In the genomic region with DNA sequence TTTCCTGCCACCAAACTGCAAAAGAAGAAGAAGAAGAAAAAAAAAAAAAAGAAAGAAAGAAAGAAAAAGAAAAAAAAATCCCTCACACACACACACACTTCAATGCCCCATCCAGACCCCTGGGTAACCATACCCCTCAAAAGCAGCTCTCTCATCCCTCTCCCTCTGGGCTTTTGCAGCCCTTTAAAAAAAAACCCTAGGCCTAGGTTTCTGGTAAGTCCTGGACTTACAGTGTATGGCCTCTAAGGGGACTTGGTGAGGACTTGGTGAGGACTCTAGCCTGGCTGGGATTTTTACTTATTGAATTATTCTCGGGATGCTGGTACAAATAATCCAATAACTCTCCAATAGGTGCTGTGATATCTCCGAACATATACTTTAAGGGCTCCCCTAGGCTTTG, we compare ENCODE assay signal across 8 mouse cellular contexts. TPM values are rescaled to one million over a fixed set of nuclear protein-coding genes. Genes with fewer than 3 reads are reported as not detected.
DNase-seq lines count a peak whose midpoint lies in the region; ATAC-seq lines count a peak whose summit lies in the region.

No protein-coding gene starts in this region.

- peak overlapping the region; percentile 57 for H3K4me2 ChIP-seq in hindbrain, embryonic 14.5 days (replicated peaks)

- H3K27ac ChIP-seq in brown adipose tissue, adult 24 weeks (replicated peaks; ENCODE audit: low read depth, low read length), result no peak overlapping the region
- H3K27ac ChIP-seq in hindbrain, embryonic 14.5 days, result no peak overlapping the region
- H3K27ac ChIP-seq in midbrain, embryonic 10.5 days (replicated peaks), result peak overlapping the region; percentile 82; the same call in 1 of the 2 replicates

- no peak for ATAC-seq in hindbrain, embryonic 14.5 days (ENCODE audit: low FRiP score)

- no peaks in the 10 kb centered on the region for H3K9me3 ChIP-seq in hindbrain, embryonic 14.5 days (ENCODE audit: control insufficient read depth, low read length)
- no peaks in the 10 kb centered on the region for H3K9me3 ChIP-seq in midbrain, embryonic 10.5 days (replicated peaks)

- H3K9ac ChIP-seq in hindbrain, embryonic 14.5 days, result peak overlapping the region; percentile 49; the same call in 1 of the 2 replicates

- 0 out of 2 replicates have a peak, but pooled peaks cover 3% of the 10 kb centered on the region for H3K27me3 ChIP-seq in hindbrain, embryonic 14.5 days (ENCODE audit: control insufficient read depth, insufficient read depth, low read length)
- H3K27me3 ChIP-seq in midbrain, embryonic 10.5 days (ENCODE audit: low read depth, poor library complexity, severe bottlenecking), result peaks cover 72% of the 10 kb centered on the region

- WGBS in hindbrain, embryonic 14.5 days, result 69% methylated on average over 2 of the region's 2 CpGs
- WGBS in midbrain, embryonic 10.5 days, result 73% methylated on average over 2 of the region's 2 CpGs

- H3K36me3 ChIP-seq in hindbrain, embryonic 14.5 days (replicated peaks; ENCODE audit: control insufficient read depth, insufficient read depth), result no peaks in the 10 kb centered on the region
- no peaks in the 10 kb centered on the region for H3K36me3 ChIP-seq in midbrain, embryonic 10.5 days

- intact Hi-C loops in left cerebral cortex, postnatal 14 days (cut with DNase I), result no loop called here

- DNase-seq in embryo, embryonic 10.5 days (ENCODE audit: low spot score), result peak; percentile 27
- no peak for DNase-seq in embryo, embryonic 10 days (ENCODE audit: low spot score)
- no peak for DNase-seq in hindbrain, embryonic 14.5 days (ENCODE audit: low spot score)
- DNase-seq in midbrain, embryonic 10.5 days (ENCODE audit: low spot score), result no peak
- no peak for DNase-seq in cerebellum, adult 9-11 months
- no peak for DNase-seq in Muller cell, postnatal 12 days (ENCODE audit: inconsistent ontology term)
- DNase-seq in left cerebral cortex, postnatal 14 days (ENCODE audit: low spot score in 2 of 2), result no peak

- peak overlapping the region; percentile 43; the same call in 1 of the 2 replicates for H3K4me3 ChIP-seq in brown adipose tissue, adult 24 weeks (ENCODE audit: insufficient read depth, low read depth, low read length)
- H3K4me3 ChIP-seq in hindbrain, embryonic 14.5 days (replicated peaks; ENCODE audit: low read length), result peak overlapping the region; percentile 34; the same call in 1 of the 2 replicates
- H3K4me3 ChIP-seq in midbrain, embryonic 10.5 days, result peak overlapping the region; percentile 51; the same call in 1 of the 2 replicates

- no peaks in the 10 kb centered on the region; the same call in 1 of the 2 replicates for H3K4me1 ChIP-seq in brown adipose tissue, adult 24 weeks (ENCODE audit: control insufficient read depth, insufficient read depth, insufficient read length, low read length)
- no peaks in the 10 kb centered on the region for H3K4me1 ChIP-seq in hindbrain, embryonic 14.5 days (replicated peaks; ENCODE audit: control insufficient read depth, insufficient read depth, low read length)
- H3K4me1 ChIP-seq in midbrain, embryonic 10.5 days, result peaks cover 18% of the 10 kb centered on the region; the same call in 1 of the 2 replicates

RNA-seq across cellular contexts. Expression of a gene that starts 35.6 kb away (rescaled TPM):
- 0.63 and 1.0 TPM in 2 replicates for polyA plus RNA-seq in brown adipose tissue, adult 24 weeks (2012; ENCODE audit: insufficient read depth, insufficient read length, missing spikeins)
- 3.7 and 5.4 TPM in 2 replicates for polyA plus RNA-seq in hindbrain, embryonic 14.5 days (2014; fragmentation: Nextera tagmentation; extraction: Ambion mirVana)
- 7.3 and 7.9 TPM in 2 replicates for polyA plus RNA-seq in midbrain, embryonic 10.5 days (2016; fragmentation: Nextera tagmentation; extraction: Ambion mirVana)
- total RNA-seq in left cerebral cortex, postnatal 14 days (2021), result under 1 TPM; 0.80 to 0.92 TPM
